21 mouse cellular contexts compared by ENCODE assay signal in the genomic region with DNA sequence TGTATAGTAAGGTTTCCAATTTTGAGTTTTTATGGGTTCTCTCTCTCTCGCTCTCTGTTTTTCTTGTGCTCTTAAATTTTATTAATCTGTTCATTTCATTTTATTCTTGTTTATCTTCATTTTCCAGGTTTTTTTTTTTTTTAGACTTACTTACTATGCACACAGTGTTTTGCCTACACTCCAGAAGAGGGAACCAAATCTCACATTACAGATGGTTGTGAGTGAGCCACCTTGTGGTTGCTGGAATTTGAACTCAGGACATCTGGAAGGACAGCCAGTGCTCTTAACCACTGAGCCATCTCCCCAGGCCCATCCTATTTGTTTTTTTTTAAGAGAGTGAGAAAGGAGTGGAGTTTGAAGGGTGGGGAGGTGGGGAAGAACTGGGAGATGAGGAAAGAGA. TPM values are rescaled to one million over a fixed set of nuclear protein-coding genes. Genes with fewer than 3 reads are reported as not detected.
DNase-seq lines count a peak whose midpoint lies in the region; ATAC-seq and TF ChIP-seq lines count a peak whose summit lies in the region.
"Had no signal": no experiment of that assay in that cellular context is flagged by ENCODE, and none has a peak within 500 bp of the region (broad histone marks: within the 10 kb centered on the region; RNA-seq: fewer than 3 reads in every experiment).

No protein-coding gene starts in this region.

- H3K9me3 ChIP-seq in intestine, postnatal 0 days (ENCODE audit: control insufficient read depth), result no peaks in the 10 kb centered on the region
- no peaks in the 10 kb centered on the region for H3K9me3 ChIP-seq in intestine, embryonic 15.5 days
- H3K9me3 ChIP-seq: embryonic facial prominence, embryonic 10.5 days; hindbrain, embryonic 12.5 days; midbrain, embryonic 13.5 days had no signal

- no peak for ATAC-seq in intestine, postnatal 0 days
- ATAC-seq in intestine, embryonic 15.5 days, result no peak
- ATAC-seq in monocyte, adult 5-6 weeks (replicated peaks; ENCODE audit: insufficient number of reproducible peaks, low FRiP score, low TSS enrichment, poor library complexity, severe bottlenecking), result no peak
- ATAC-seq: forebrain, embryonic 14.5 days; intestine, embryonic 16.5 days; midbrain, embryonic 13.5 days had no signal

- peak; percentile 46 for TF ChIP-seq CTCF in intestine, postnatal 0 days (IDR thresholded peaks at IDR 0.05; ENCODE audit: low read depth)

- H3K4me2 ChIP-seq in intestine, postnatal 0 days (replicated peaks; ENCODE audit: low read depth), result no peak overlapping the region
- H3K4me2 ChIP-seq in intestine, embryonic 15.5 days (replicated peaks), result no peak overlapping the region
- H3K4me2 ChIP-seq: hindbrain, embryonic 12.5 days; lung, embryonic 14.5 days; midbrain, embryonic 13.5 days had no signal

- H3K4me1 ChIP-seq in intestine, postnatal 0 days (replicated peaks; ENCODE audit: control insufficient read depth, insufficient read depth, low read length), result peaks cover 6% of the 10 kb centered on the region; the same call in 1 of the 2 replicates
- peaks cover 19% of the 10 kb centered on the region for H3K4me1 ChIP-seq in intestine, embryonic 15.5 days (replicated peaks)

- no peaks in the 10 kb centered on the region for H3K27me3 ChIP-seq in intestine, postnatal 0 days (replicated peaks; ENCODE audit: control insufficient read depth, insufficient read depth, low read length)
- no peaks in the 10 kb centered on the region for H3K27me3 ChIP-seq in intestine, embryonic 15.5 days (replicated peaks)
- H3K27me3 ChIP-seq: hindbrain, embryonic 12.5 days; midbrain, embryonic 13.5 days had no signal

- 91% methylated on average over 1 of the region's 1 CpGs for WGBS in intestine, postnatal 0 days
- WGBS in intestine, embryonic 15.5 days, result 91% methylated on average over 1 of the region's 1 CpGs

- peak; percentile 76 for DNase-seq in 3T3-L1 (ENCODE audit: low read depth, low spot score)
- peak; percentile 16 for DNase-seq in A20 (ENCODE audit: low read depth, low spot score)
- DNase-seq in adipocyte (ENCODE audit: low spot score), result peak; percentile 60
- DNase-seq in urinary bladder, postnatal 36 days (ENCODE audit: low spot score in 2 of 2), result no peak
- DNase-seq: adrenal gland, postnatal 10 days; cerebellum, adult 11-12 months; cerebellum, postnatal 36 days; kidney, postnatal 25 days; layer of hippocampus, adult 9-11 months; lung, embryonic 14.5 days; thymus, adult 18-20 months had no signal

- no peak overlapping the region for H3K27ac ChIP-seq in intestine, postnatal 0 days (ENCODE audit: low read depth, low read length)
- H3K27ac ChIP-seq in intestine, embryonic 15.5 days, result no peak overlapping the region
- H3K27ac ChIP-seq: embryonic facial prominence, embryonic 10.5 days; hindbrain, embryonic 12.5 days; midbrain, embryonic 13.5 days had no signal

- no peak overlapping the region for H3K9ac ChIP-seq in intestine, postnatal 0 days (ENCODE audit: low read depth, low read length)
- H3K9ac ChIP-seq in intestine, embryonic 15.5 days, result no peak overlapping the region
- H3K9ac ChIP-seq: hindbrain, embryonic 12.5 days; lung, embryonic 14.5 days; midbrain, embryonic 13.5 days had no signal

- H3K4me3 ChIP-seq in intestine, postnatal 0 days (ENCODE audit: low read depth, low read length), result no peak overlapping the region
- H3K4me3 ChIP-seq in intestine, embryonic 15.5 days (replicated peaks), result no peak overlapping the region
- H3K4me3 ChIP-seq: embryonic facial prominence, embryonic 10.5 days; hindbrain, embryonic 12.5 days; midbrain, embryonic 13.5 days had no signal

- H3K36me3 ChIP-seq in intestine, postnatal 0 days (ENCODE audit: control insufficient read depth, insufficient read depth), result no peaks in the 10 kb centered on the region
- no peaks in the 10 kb centered on the region for H3K36me3 ChIP-seq in intestine, embryonic 15.5 days
- H3K36me3 ChIP-seq: hindbrain, embryonic 12.5 days; midbrain, embryonic 13.5 days had no signal

RNA-seq across cellular contexts. Expression of gene Clta, which starts 5.9 kb away (rescaled TPM):
- 343 and 352 TPM in 2 replicates for polyA plus RNA-seq in intestine, postnatal 0 days (2015; fragmentation: Nextera tagmentation; extraction: Ambion mirVana)
- polyA plus RNA-seq in intestine, embryonic 15.5 days (2015; fragmentation: Nextera tagmentation; extraction: Ambion mirVana), result 260 and 272 TPM in 2 replicates
- total RNA-seq in monocyte, adult 5-6 weeks (2017), result 320 to 466 TPM (median 446 TPM) in 3 replicates

RNA-seq across cellular contexts. Expression of gene Ccin, which starts 26.9 kb away (rescaled TPM):
- not detected in 2 replicates for polyA plus RNA-seq in intestine, postnatal 0 days (2015; fragmentation: Nextera tagmentation; extraction: Ambion mirVana)
- not detected in 2 replicates for polyA plus RNA-seq in intestine, embryonic 15.5 days (2015; fragmentation: Nextera tagmentation; extraction: Ambion mirVana)
- 0.39 TPM in 1 of 3 replicates, not detected in the others for total RNA-seq in monocyte, adult 5-6 weeks (2017)
- total RNA-seq: adrenal gland, postnatal 10 days; left cerebral cortex, postnatal 14 days had no signal
- polyA plus RNA-seq: embryonic facial prominence, embryonic 10.5 days; forebrain, embryonic 14.5 days; heart, embryonic 16.5 days; hindbrain, embryonic 12.5 days; intestine, embryonic 16.5 days; lung, embryonic 14.5 days; midbrain, embryonic 13.5 days had no signal

RNA-seq across cellular contexts. Expression of gene Glipr2, which starts 53.0 kb away (rescaled TPM):
- 25.2 and 26.8 TPM in 2 replicates for polyA plus RNA-seq in intestine, postnatal 0 days (2015; fragmentation: Nextera tagmentation; extraction: Ambion mirVana)
- 85.4 and 88.7 TPM in 2 replicates for polyA plus RNA-seq in intestine, embryonic 15.5 days (2015; fragmentation: Nextera tagmentation; extraction: Ambion mirVana)
- total RNA-seq in monocyte, adult 5-6 weeks (2017), result 116 to 119 TPM (median 118 TPM) in 3 replicates

Comparison
In these comparisons a context has a peak if more than half of its experiments do, and no peak if none do; other contexts are left out.
1. DNase-seq: peak in 3T3-L1 (single experiment), A20 (single experiment) and adipocyte (single experiment); none in urinary bladder, postnatal 36 days (0 of 2).